Mouse (Mus musculus): ENCODE measurements at regions not wholly inside any gene's neighbourhood (a gene's known extent, or its start where the extent isn't known, plus 50 kb on each side); places are given as distances from the start of the nearest gene placed in this dataset.

GRCm38 (mm10) chr11:56092891-56093290, 52.1 kb upstream of the Nmur2 start:
- TF ChIP-seq CTCF (IDR thresholded peaks at IDR 0.05; ENCODE audit: low read depth) (no peak), EP300 (IDR thresholded peaks at IDR 0.05; ENCODE audit: low read depth) (no peak)
